Mouse (Mus musculus): ENCODE data around the gene Tmbim1.

DNA sequence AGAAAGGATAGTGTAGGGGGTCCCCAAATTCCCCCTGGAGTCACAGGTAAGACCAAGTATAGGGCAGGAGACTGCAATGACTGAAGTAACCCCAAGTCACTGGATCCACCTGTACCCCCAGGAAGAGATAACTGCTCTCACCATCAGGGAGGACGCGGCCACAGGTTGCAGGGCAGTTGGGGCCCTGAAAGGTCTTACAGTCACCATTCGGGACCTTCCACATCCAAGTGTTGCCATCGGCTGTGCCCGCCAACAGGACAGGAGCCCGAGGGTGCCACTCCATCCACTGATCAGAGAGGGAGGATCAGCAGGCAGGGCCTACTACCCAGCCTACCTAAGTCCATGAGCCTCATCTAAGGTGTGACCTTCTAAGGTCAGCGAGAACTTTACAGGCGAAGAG is 23.5 kb downstream of the Tmbim1 start:
- no peak for TF ChIP-seq CTCF (IDR thresholded peaks at IDR 0.05; ENCODE audit: insufficient read depth, low read length)
- no peak for TF ChIP-seq POLR2A (IDR thresholded peaks at IDR 0.05; ENCODE audit: borderline replicate concordance, extremely low read depth, low read depth, low read length)
